In genomic region chr4:72195116-72195835, GRCm38 (mm10) we compare ENCODE assay signal across 9 mouse cellular contexts. TPM values are rescaled to one million over a fixed set of nuclear protein-coding genes. Genes with fewer than 3 reads are reported as not detected.
DNase-seq lines count a peak whose midpoint lies in the region; ATAC-seq lines count a peak whose summit lies in the region.
"Had no signal": no experiment of that assay in that cellular context is flagged by ENCODE, and none has a peak within 500 bp of the region (broad histone marks: within the 10 kb centered on the region; RNA-seq: fewer than 3 reads in every experiment).

No protein-coding gene starts in this region.

- peaks cover 7% of the 10 kb centered on the region; the same call in 1 of the 2 replicates for H3K4me1 ChIP-seq in heart, embryonic 10.5 days
- peaks cover 42% of the 10 kb centered on the region for H3K4me1 ChIP-seq in hindbrain, embryonic 14.5 days (replicated peaks; ENCODE audit: control insufficient read depth, insufficient read depth, low read length)
- H3K4me1 ChIP-seq in midbrain, embryonic 12.5 days: peaks cover 47% of the 10 kb centered on the region

- H3K27ac ChIP-seq in heart, embryonic 10.5 days: no peak overlapping the region
- H3K27ac ChIP-seq in hindbrain, embryonic 14.5 days: 0 out of 2 replicates have a peak overlapping the region, but pooled peaks have one; percentile 7
- H3K27ac ChIP-seq in midbrain, embryonic 12.5 days (replicated peaks): peak overlapping the region; percentile 52; the same call in 1 of the 2 replicates

- peak overlapping the region; percentile 84 for H3K4me2 ChIP-seq in hindbrain, embryonic 14.5 days (replicated peaks)
- peak overlapping the region; percentile 75 for H3K4me2 ChIP-seq in midbrain, embryonic 12.5 days (replicated peaks)

- H3K36me3 ChIP-seq in heart, embryonic 10.5 days: no peaks in the 10 kb centered on the region
- peaks cover 6% of the 10 kb centered on the region; the same call in 1 of the 2 replicates for H3K36me3 ChIP-seq in hindbrain, embryonic 14.5 days (replicated peaks; ENCODE audit: control insufficient read depth, insufficient read depth)
- no peaks in the 10 kb centered on the region for H3K36me3 ChIP-seq in midbrain, embryonic 12.5 days

- no peak overlapping the region for H3K4me3 ChIP-seq in heart, embryonic 10.5 days
- peak overlapping the region; percentile 89 for H3K4me3 ChIP-seq in hindbrain, embryonic 14.5 days (replicated peaks; ENCODE audit: low read length)
- peak overlapping the region; percentile 72; the same call in 1 of the 2 replicates for H3K4me3 ChIP-seq in midbrain, embryonic 12.5 days

- DNase-seq in heart, adult 11 months: peak; percentile 92
- DNase-seq in heart, embryonic 10.5 days (ENCODE audit: low spot score): no peak
- DNase-seq in hindbrain, embryonic 14.5 days (ENCODE audit: low spot score): peak; percentile 53
- no peak for DNase-seq in T-cell, adult 2 months (ENCODE audit: low spot score)
- DNase-seq in spleen, postnatal 10 days (ENCODE audit: low spot score in 2 of 2): no peak
- DNase-seq in spleen, postnatal 14 days (ENCODE audit: low spot score in 2 of 2): no peak

- ATAC-seq in common myeloid progenitor, adult 5-6 weeks (replicated peaks; ENCODE audit: low read depth, poor library complexity, severe bottlenecking): peak; percentile 69
- ATAC-seq in hindbrain, embryonic 14.5 days (ENCODE audit: low FRiP score): no peak
- no peak for ATAC-seq in midbrain, embryonic 12.5 days (ENCODE audit: low FRiP score, low read depth)

- no peaks in the 10 kb centered on the region for H3K9me3 ChIP-seq in heart, embryonic 10.5 days
- no peaks in the 10 kb centered on the region for H3K9me3 ChIP-seq in hindbrain, embryonic 14.5 days (ENCODE audit: control insufficient read depth, low read length)
- H3K9me3 ChIP-seq in midbrain, embryonic 12.5 days: no peaks in the 10 kb centered on the region

- 53% methylated on average over 6 of the region's 6 CpGs for WGBS in heart, embryonic 10.5 days
- WGBS in hindbrain, embryonic 14.5 days: 32% methylated on average over 6 of the region's 6 CpGs
- 51% methylated on average over 6 of the region's 6 CpGs for WGBS in midbrain, embryonic 12.5 days

- peak overlapping the region; percentile 35; the same call in 1 of the 2 replicates for H3K9ac ChIP-seq in hindbrain, embryonic 14.5 days
- H3K9ac ChIP-seq in midbrain, embryonic 12.5 days (replicated peaks): no peak overlapping the region

- peaks cover 68% of the 10 kb centered on the region for H3K27me3 ChIP-seq in heart, embryonic 10.5 days (ENCODE audit: insufficient read depth, poor library complexity, severe bottlenecking)
- no peaks in the 10 kb centered on the region for H3K27me3 ChIP-seq in hindbrain, embryonic 14.5 days (ENCODE audit: control insufficient read depth, insufficient read depth, low read length)
- H3K27me3 ChIP-seq in midbrain, embryonic 12.5 days: peaks cover 8% of the 10 kb centered on the region; the same call in 1 of the 2 replicates
- H3K27me3 ChIP-seq: CH12.LX had no signal

RNA-seq across cellular contexts. Expression of gene Tle1, which starts 5.4 kb away (rescaled TPM):
- polyA plus RNA-seq in heart, embryonic 10.5 days (2016; fragmentation: Nextera tagmentation; extraction: Ambion mirVana): 7.6 and 19.1 TPM in 2 replicates
- 5.7 and 17.9 TPM in 2 replicates for total RNA-seq in common myeloid progenitor, adult 5-6 weeks (2017)
- polyA plus RNA-seq in hindbrain, embryonic 14.5 days (2014; fragmentation: Nextera tagmentation; extraction: Ambion mirVana): 41.5 and 44.1 TPM in 2 replicates
- polyA plus RNA-seq in midbrain, embryonic 12.5 days (2016; fragmentation: Nextera tagmentation; extraction: Ambion mirVana): 65.3 and 66.8 TPM in 2 replicates
- total RNA-seq: CH12.LX had no signal

Comparison
In these comparisons a context has a peak if more than half of its experiments do, and no peak if none do; other contexts are left out.
1. DNase-seq: peak in heart, adult 11 months (single experiment) and hindbrain, embryonic 14.5 days (single experiment); none in heart, embryonic 10.5 days (single experiment), T-cell, adult 2 months (single experiment), spleen, postnatal 10 days (0 of 2) and spleen, postnatal 14 days (0 of 2).